Mouse (Mus musculus): ENCODE measurements around the gene Sfxn5.

GRCm38 (mm10) chr6:85314064-85314798, 19.0 kb downstream of the Sfxn5 start:
- TF ChIP-seq EP300 (IDR thresholded peaks at IDR 0.05; ENCODE audit: low read depth) (no peak), CTCF (IDR thresholded peaks at IDR 0.05; ENCODE audit: low read depth) (no peak)

Measured in heart, postnatal 0 days (tissue).